Mouse (Mus musculus) ES-E14 (cell line): ENCODE measurements around the gene Hmcn2.

Source experiments
- CHD2 ChIP-seq: IDR thresholded peaks from 2 replicates; pipeline ENCODE4 v1.6.1; 2014; ENCODE audit warnings: mild to moderate bottlenecking, low read depth, low read length, inconsistent platforms
- HCFC1 ChIP-seq: IDR thresholded peaks from 2 replicates; pipeline ENCODE4 v1.6.1; 2012; ENCODE audit warnings: low read length, inconsistent platforms, borderline replicate concordance; ENCODE audit not compliant: insufficient read depth
- MAFK ChIP-seq: IDR thresholded peaks from 2 replicates; pipeline ENCODE4 v1.6.1; 2014; ENCODE audit warnings: mild to moderate bottlenecking, low read depth, low read length, inconsistent platforms; ENCODE audit not compliant: insufficient read depth
- ZC3H11A ChIP-seq: IDR thresholded peaks from 2 replicates; pipeline ENCODE4 v1.6.1; 2012; ENCODE audit warnings: low read depth, mild to moderate bottlenecking, inconsistent platforms, low read length, borderline replicate concordance
- ZNF384 ChIP-seq: IDR thresholded peaks from 2 replicates; pipeline ENCODE4 v1.6.1; 2012; ENCODE audit warnings: low read depth, low read length, inconsistent platforms

GRCm38 (mm10) chr2:31431477-31431876, 117.3 kb downstream of the Hmcn2 start:
- TF ChIP-seq ZC3H11A (no peak), MAFK (no peak), HCFC1 (no peak), CHD2 (no peak), ZNF384 (no peak)
